Mouse (Mus musculus): ENCODE measurements around the gene Kif6. TPM values are rescaled to one million over a fixed set of nuclear protein-coding genes. Genes with fewer than 3 reads are reported as not detected.

The Kif6 gene
- polyA plus RNA-seq, 1 experiment from 2014 or later: 1.2 TPM

- Histone ChIP-seq H3K4me2 (ENCODE audit: low read depth, low read length) (no peak overlapping the region), H3K4me1 (ENCODE audit: control insufficient read depth, insufficient read depth, low read length) (peaks cover 5% of the 10 kb centered on the region; the same call in 1 of the 2 replicates), H3K4me3 (replicated peaks; ENCODE audit: low read length) (no peak overlapping the region), H3K27me3 (ENCODE audit: control insufficient read depth, insufficient read depth, low read length) (no peaks in the 10 kb centered on the region), H3K27ac (ENCODE audit: low read length) (no peak overlapping the region), H3K9me3 (replicated peaks; ENCODE audit: control insufficient read depth, low read length) (no peaks in the 10 kb centered on the region), H3K9ac (ENCODE audit: low read length) (no peak overlapping the region), H3K36me3 (ENCODE audit: control insufficient read depth, insufficient read depth, low read length) (no peaks in the 10 kb centered on the region)
- WGBS: 66% methylated on average over 5 of the region's 5 CpGs
- no peak for ATAC-seq (ENCODE audit: insufficient read depth, low FRiP score)
Observed at GRCm38 (mm10) chr17:49874746-49875145, 259.8 kb downstream of the Kif6 start.

GRCm38 (mm10) chr17:49875401-49875800 is 260.5 kb downstream of the Kif6 start:
- 44% methylated on average over 6 of the region's 6 CpGs for WGBS
- Histone ChIP-seq H3K27ac (ENCODE audit: low read length) (no peak overlapping the region), H3K9ac (ENCODE audit: low read length) (no peak overlapping the region), H3K4me3 (replicated peaks; ENCODE audit: low read length) (no peak overlapping the region), H3K27me3 (ENCODE audit: control insufficient read depth, insufficient read depth, low read length) (no peaks in the 10 kb centered on the region), H3K9me3 (replicated peaks; ENCODE audit: control insufficient read depth, low read length) (no peaks in the 10 kb centered on the region), H3K36me3 (ENCODE audit: control insufficient read depth, insufficient read depth, low read length) (no peaks in the 10 kb centered on the region), H3K4me1 (ENCODE audit: control insufficient read depth, insufficient read depth, low read length) (peaks cover 5% of the 10 kb centered on the region; the same call in 1 of the 2 replicates), H3K4me2 (ENCODE audit: low read depth, low read length) (no peak overlapping the region)
- no peak for ATAC-seq (ENCODE audit: insufficient read depth, low FRiP score)

- WGBS: 47% methylated on average over 15 of the region's 15 CpGs
- no peaks in the 10 kb centered on the region for H3K36me3 ChIP-seq (ENCODE audit: control insufficient read depth, insufficient read depth, low read length)
- H3K4me1 ChIP-seq (ENCODE audit: control insufficient read depth, insufficient read depth, low read length): peaks cover 5% of the 10 kb centered on the region; the same call in 1 of the 2 replicates
- H3K27ac ChIP-seq (ENCODE audit: low read length): no peak overlapping the region
- no peak for ATAC-seq (ENCODE audit: insufficient read depth, low FRiP score)
- no peak overlapping the region for H3K9ac ChIP-seq (ENCODE audit: low read length)
- no peaks in the 10 kb centered on the region for H3K27me3 ChIP-seq (ENCODE audit: control insufficient read depth, insufficient read depth, low read length)
- no peaks in the 10 kb centered on the region for H3K9me3 ChIP-seq (replicated peaks; ENCODE audit: control insufficient read depth, low read length)
- H3K4me3 ChIP-seq (replicated peaks; ENCODE audit: low read length): no peak overlapping the region
- no peak overlapping the region for H3K4me2 ChIP-seq (ENCODE audit: low read depth, low read length)
Observed at GRCm38 (mm10) chr17:49875939-49876651, 261.2 kb downstream of the Kif6 start.

- Histone ChIP-seq H3K9me3 (replicated peaks; ENCODE audit: control insufficient read depth, low read length) (no peaks in the 10 kb centered on the region), H3K27me3 (ENCODE audit: control insufficient read depth, insufficient read depth, low read length) (no peaks in the 10 kb centered on the region), H3K27ac (ENCODE audit: low read length) (no peak overlapping the region), H3K4me1 (ENCODE audit: control insufficient read depth, insufficient read depth, low read length) (no peaks in the 10 kb centered on the region; the same call in 1 of the 2 replicates), H3K4me2 (ENCODE audit: low read depth, low read length) (no peak overlapping the region), H3K9ac (ENCODE audit: low read length) (no peak overlapping the region), H3K4me3 (replicated peaks; ENCODE audit: low read length) (no peak overlapping the region), H3K36me3 (ENCODE audit: control insufficient read depth, insufficient read depth, low read length) (no peaks in the 10 kb centered on the region)
- ATAC-seq (ENCODE audit: insufficient read depth, low FRiP score): no peak
- WGBS: 69% methylated on average over 5 of the region's 5 CpGs
Observed at GRCm38 (mm10) chr17:49880919-49881744, 266.2 kb downstream of the Kif6 start.

GRCm38 (mm10) chr17:49881796-49882195 is 266.9 kb downstream of the Kif6 start:
- Histone ChIP-seq H3K4me3 (replicated peaks; ENCODE audit: low read length) (no peak overlapping the region), H3K27ac (ENCODE audit: low read length) (no peak overlapping the region), H3K4me1 (ENCODE audit: control insufficient read depth, insufficient read depth, low read length) (no peaks in the 10 kb centered on the region; the same call in 1 of the 2 replicates), H3K36me3 (ENCODE audit: control insufficient read depth, insufficient read depth, low read length) (no peaks in the 10 kb centered on the region), H3K9ac (ENCODE audit: low read length) (no peak overlapping the region), H3K27me3 (ENCODE audit: control insufficient read depth, insufficient read depth, low read length) (no peaks in the 10 kb centered on the region), H3K4me2 (ENCODE audit: low read depth, low read length) (no peak overlapping the region), H3K9me3 (replicated peaks; ENCODE audit: control insufficient read depth, low read length) (no peaks in the 10 kb centered on the region)
- ATAC-seq (ENCODE audit: insufficient read depth, low FRiP score): no peak
- WGBS: 85% methylated on average over 7 of the region's 7 CpGs

- Histone ChIP-seq H3K9me3 (replicated peaks; ENCODE audit: control insufficient read depth, low read length) (no peaks in the 10 kb centered on the region), H3K27ac (ENCODE audit: low read length) (no peak overlapping the region), H3K36me3 (ENCODE audit: control insufficient read depth, insufficient read depth, low read length) (no peaks in the 10 kb centered on the region), H3K4me1 (ENCODE audit: control insufficient read depth, insufficient read depth, low read length) (no peaks in the 10 kb centered on the region; the same call in 1 of the 2 replicates), H3K4me3 (replicated peaks; ENCODE audit: low read length) (no peak overlapping the region), H3K27me3 (ENCODE audit: control insufficient read depth, insufficient read depth, low read length) (no peaks in the 10 kb centered on the region), H3K4me2 (ENCODE audit: low read depth, low read length) (no peak overlapping the region), H3K9ac (ENCODE audit: low read length) (no peak overlapping the region)
- no peak for ATAC-seq (ENCODE audit: insufficient read depth, low FRiP score)
- 85% methylated on average over 8 of the region's 8 CpGs for WGBS
Observed at GRCm38 (mm10) chr17:49883136-49883755, 268.3 kb downstream of the Kif6 start.

GRCm38 (mm10) chr17:49885035-49885434 is 270.1 kb downstream of the Kif6 start:
- Histone ChIP-seq H3K9me3 (replicated peaks; ENCODE audit: control insufficient read depth, low read length) (no peaks in the 10 kb centered on the region), H3K27ac (ENCODE audit: low read length) (no peak overlapping the region), H3K4me1 (ENCODE audit: control insufficient read depth, insufficient read depth, low read length) (no peaks in the 10 kb centered on the region; the same call in 1 of the 2 replicates), H3K36me3 (ENCODE audit: control insufficient read depth, insufficient read depth, low read length) (no peaks in the 10 kb centered on the region), H3K4me2 (ENCODE audit: low read depth, low read length) (no peak overlapping the region), H3K4me3 (replicated peaks; ENCODE audit: low read length) (no peak overlapping the region), H3K9ac (ENCODE audit: low read length) (no peak overlapping the region), H3K27me3 (ENCODE audit: control insufficient read depth, insufficient read depth, low read length) (no peaks in the 10 kb centered on the region)
- ATAC-seq (ENCODE audit: insufficient read depth, low FRiP score): no peak
- 61% methylated on average over 11 of the region's 11 CpGs for WGBS

GRCm38 (mm10) chr17:49889629-49890028 is 274.7 kb downstream of the Kif6 start:
- H3K9me3 ChIP-seq (replicated peaks; ENCODE audit: control insufficient read depth, low read length): no peaks in the 10 kb centered on the region
- no peak overlapping the region for H3K27ac ChIP-seq (ENCODE audit: low read length)
- no peaks in the 10 kb centered on the region for H3K27me3 ChIP-seq (ENCODE audit: control insufficient read depth, insufficient read depth, low read length)
- peak; percentile 45; the same call in 1 of the 2 replicates for ATAC-seq (ENCODE audit: insufficient read depth, low FRiP score)
- H3K4me3 ChIP-seq (replicated peaks; ENCODE audit: low read length): no peak overlapping the region
- WGBS: 34% methylated on average over 7 of the region's 7 CpGs
- H3K36me3 ChIP-seq (ENCODE audit: control insufficient read depth, insufficient read depth, low read length): no peaks in the 10 kb centered on the region
- H3K4me1 ChIP-seq (ENCODE audit: control insufficient read depth, insufficient read depth, low read length): no peaks in the 10 kb centered on the region; the same call in 1 of the 2 replicates
- H3K4me2 ChIP-seq (ENCODE audit: low read depth, low read length): no peak overlapping the region
- H3K9ac ChIP-seq (ENCODE audit: low read length): no peak overlapping the region

GRCm38 (mm10) chr17:49890861-49891260 is 275.9 kb downstream of the Kif6 start:
- WGBS: 80% methylated on average over 16 of the region's 16 CpGs

More at GRCm38 (mm10) chr17:49890861-49891260, 275.9 kb downstream of the Kif6 start:
- no peaks in the 10 kb centered on the region for H3K4me1 ChIP-seq (ENCODE audit: control insufficient read depth, insufficient read depth, low read length)
- H3K27me3 ChIP-seq (ENCODE audit: control insufficient read depth, insufficient read depth, low read length): no peaks in the 10 kb centered on the region
- no peaks in the 10 kb centered on the region for H3K9me3 ChIP-seq (replicated peaks; ENCODE audit: control insufficient read depth, low read length)
- H3K27ac ChIP-seq (ENCODE audit: low read length): no peak overlapping the region
- H3K36me3 ChIP-seq (ENCODE audit: control insufficient read depth, insufficient read depth, low read length): no peaks in the 10 kb centered on the region
- no peak for ATAC-seq (ENCODE audit: insufficient read depth, low FRiP score)
- H3K9ac ChIP-seq (ENCODE audit: low read length): no peak overlapping the region
- H3K4me3 ChIP-seq (replicated peaks; ENCODE audit: low read length): no peak overlapping the region
- H3K4me2 ChIP-seq (ENCODE audit: low read depth, low read length): no peak overlapping the region
